Mouse (Mus musculus) thymus, adult 2 months (tissue): ENCODE results near the gene Pcbp2.

Experiments used
- CTCF ChIP-seq: fragments of 200-500 bp; IDR thresholded peaks from 2 replicates; pipeline ENCODE4 v1.5.1; 2012; ENCODE audit warnings: mild to moderate bottlenecking, control low read depth, low read length, moderate library complexity, borderline replicate concordance; ENCODE audit not compliant: control insufficient read depth, poor library complexity, insufficient read depth; ENCODE audit errors: extremely low read depth
- POLR2A ChIP-seq: fragments of 200-500 bp; IDR thresholded peaks from 2 replicates; pipeline ENCODE4 v1.6.1; 2012; ENCODE audit warnings: mild to moderate bottlenecking, low read length, control low read depth, moderate library complexity; ENCODE audit not compliant: control insufficient read depth, poor library complexity, insufficient read depth; ENCODE audit errors: extremely low read depth

GRCm38 (mm10) chr15:102420986-102421385 is 49.4 kb upstream of the Pcbp2 start:
- TF ChIP-seq POLR2A (no peak), CTCF (no peak)
